Mouse (Mus musculus): ENCODE data around the gene Sphk1. TPM values are rescaled to one million over a fixed set of nuclear protein-coding genes. Genes with fewer than 3 reads are reported as not detected.

Sphk1 gene
- polyA plus RNA-seq, 1 experiment = 37.2 TPM

GRCm38 (mm10) chr11:116574982-116575381 lies 44.3 kb downstream of the Sphk1 start:
- DNase-seq (ENCODE audit: low read depth) = no peak

- no peak for DNase-seq (ENCODE audit: low read depth)
These were observed 44.7 kb downstream of the Sphk1 start for GRCm38 (mm10) chr11:116575396-116575795.

GRCm38 (mm10) chr11:116579280-116579679 lies 48.6 kb downstream of the Sphk1 start:
- no peak for DNase-seq (ENCODE audit: low read depth)

- no peak for DNase-seq (ENCODE audit: low read depth)
These were observed 49.4 kb downstream of the Sphk1 start for GRCm38 (mm10) chr11:116580031-116580652.

DNA sequence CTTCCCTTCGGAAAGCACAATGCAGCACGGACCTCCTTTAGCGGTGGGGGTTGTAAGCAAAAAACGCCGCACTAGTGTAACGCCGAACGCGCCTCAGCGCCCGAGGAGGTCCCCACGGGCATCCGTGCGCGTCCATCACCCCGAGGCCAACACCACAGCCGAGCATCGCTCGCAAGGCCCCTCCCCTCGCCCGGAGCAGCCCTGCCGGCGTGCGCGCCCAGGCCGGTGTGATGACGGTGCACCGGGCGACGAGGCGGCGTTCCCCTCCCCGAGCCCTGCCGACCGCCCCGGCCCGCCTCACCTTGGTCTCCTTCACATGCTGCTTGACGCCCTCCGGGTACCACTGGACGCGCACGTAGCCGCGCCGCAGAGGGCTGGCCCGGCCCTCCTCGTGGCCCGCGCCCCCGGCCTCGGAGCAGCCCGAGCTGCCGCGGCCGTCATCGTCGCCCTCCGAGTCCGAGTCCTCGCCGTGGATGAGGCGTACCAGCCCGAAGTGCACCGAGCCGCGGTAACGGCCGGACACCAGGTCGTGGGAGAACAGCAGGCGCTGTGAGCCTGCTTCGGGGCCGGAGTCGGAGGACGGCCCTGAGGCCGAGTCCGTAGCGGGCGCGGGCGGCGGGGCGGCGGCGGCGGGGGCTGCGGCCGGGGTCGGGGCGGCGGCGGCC lies 50.1 kb downstream of the Sphk1 start:
- no peak for DNase-seq (ENCODE audit: low read depth)

DNA sequence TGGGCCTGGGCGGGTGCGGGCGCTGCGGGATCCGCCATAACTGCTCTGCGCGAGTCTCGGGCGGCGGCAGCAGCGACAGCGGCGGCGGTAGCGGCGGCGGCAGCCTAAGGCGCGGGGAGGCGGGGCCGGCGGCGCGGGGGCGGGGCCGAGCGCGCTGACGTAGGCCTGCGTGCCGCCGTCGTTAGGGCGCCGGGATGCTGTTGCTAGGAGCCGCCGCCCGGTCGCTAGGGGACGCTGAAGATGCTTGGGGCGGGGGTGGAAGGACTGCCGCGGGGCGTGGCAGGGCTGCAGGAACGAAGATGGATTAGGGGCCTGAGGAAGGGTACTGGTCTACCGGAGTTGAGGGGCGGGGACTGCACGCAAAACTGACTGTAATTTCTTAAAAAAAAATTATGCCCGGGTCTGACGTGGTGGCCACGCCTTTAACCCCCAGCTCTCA lies 50.7 kb downstream of the Sphk1 start, which contains the start of gene Ube2o:
Gene Ube2o, minus strand, starts transcription at position 72 of the 439 bp plus-strand sequence.
- DNase-seq (ENCODE audit: low read depth) = no peak

- no peak for DNase-seq (ENCODE audit: low read depth)
These were observed 55.0 kb downstream of the Sphk1 start for GRCm38 (mm10) chr11:116585682-116586081.

Other genes with a start within 250 kb of the Sphk1 start
- 3.9 and 6.5 TPM in 2 replicates for gene Galr2, start 250.0 kb upstream of the Sphk1 start, polyA plus RNA-seq (2012; rRNA removed)
- gene Exoc7, start 223.7 kb upstream of the Sphk1 start, polyA plus RNA-seq (2012; rRNA removed) = 41.6 and 44.1 TPM in 2 replicates
- gene Foxj1, start 195.5 kb upstream of the Sphk1 start, polyA plus RNA-seq (2012; rRNA removed) = 10.8 and 21.0 TPM in 2 replicates
- 12.5 and 16.1 TPM in 2 replicates for gene Rnf157, start 117.9 kb upstream of the Sphk1 start, polyA plus RNA-seq (2012; rRNA removed)
- 110 and 127 TPM in 2 replicates for gene Ubald2, start 96.8 kb upstream of the Sphk1 start, polyA plus RNA-seq (2012; rRNA removed)
- gene Qrich2, start 64.7 kb upstream of the Sphk1 start, polyA plus RNA-seq (2012; rRNA removed) = 1.2 and 3.0 TPM in 2 replicates
- gene Prpsap1, start 36.7 kb upstream of the Sphk1 start, polyA plus RNA-seq (2012; rRNA removed) = 64.2 and 89.9 TPM in 2 replicates
- 20.5 and 21.5 TPM in 2 replicates for gene Ube2o, start 50.5 kb downstream of the Sphk1 start, polyA plus RNA-seq (2012; rRNA removed)
- 0.36 TPM in 1 of 2 replicates, not detected in the other for gene Aanat, start 55.5 kb downstream of the Sphk1 start, polyA plus RNA-seq (2012; rRNA removed)
- 29.9 and 33.8 TPM in 2 replicates for gene Rhbdf2, start 96.1 kb downstream of the Sphk1 start, polyA plus RNA-seq (2012; rRNA removed)
- gene Prcd, start 122.6 kb downstream of the Sphk1 start, polyA plus RNA-seq (2012; rRNA removed) = 1.7 and 1.9 TPM in 2 replicates
- 50.3 and 55.4 TPM in 2 replicates for gene Cygb, start 123.4 kb downstream of the Sphk1 start, polyA plus RNA-seq (2012; rRNA removed)
- gene St6galnac1, start 244.6 kb downstream of the Sphk1 start, polyA plus RNA-seq (2012; rRNA removed) = 0.57 TPM in 1 of 2 replicates, not detected in the other

All from gonadal fat pad, adult 2 months (tissue).